Mouse (Mus musculus): ENCODE results near the gene Ddx19b. TPM values are rescaled to one million over a fixed set of nuclear protein-coding genes. Genes with fewer than 3 reads are reported as not detected.
"Not testable (repeated sequence)": the region's sequence is repeated elsewhere in the genome, so short reads cannot be mapped to it uniquely, and the experiment has no call there.

Ddx19b gene
- polyA plus RNA-seq, 1 experiment from 2014 or later, result 6.6 TPM

DNA sequence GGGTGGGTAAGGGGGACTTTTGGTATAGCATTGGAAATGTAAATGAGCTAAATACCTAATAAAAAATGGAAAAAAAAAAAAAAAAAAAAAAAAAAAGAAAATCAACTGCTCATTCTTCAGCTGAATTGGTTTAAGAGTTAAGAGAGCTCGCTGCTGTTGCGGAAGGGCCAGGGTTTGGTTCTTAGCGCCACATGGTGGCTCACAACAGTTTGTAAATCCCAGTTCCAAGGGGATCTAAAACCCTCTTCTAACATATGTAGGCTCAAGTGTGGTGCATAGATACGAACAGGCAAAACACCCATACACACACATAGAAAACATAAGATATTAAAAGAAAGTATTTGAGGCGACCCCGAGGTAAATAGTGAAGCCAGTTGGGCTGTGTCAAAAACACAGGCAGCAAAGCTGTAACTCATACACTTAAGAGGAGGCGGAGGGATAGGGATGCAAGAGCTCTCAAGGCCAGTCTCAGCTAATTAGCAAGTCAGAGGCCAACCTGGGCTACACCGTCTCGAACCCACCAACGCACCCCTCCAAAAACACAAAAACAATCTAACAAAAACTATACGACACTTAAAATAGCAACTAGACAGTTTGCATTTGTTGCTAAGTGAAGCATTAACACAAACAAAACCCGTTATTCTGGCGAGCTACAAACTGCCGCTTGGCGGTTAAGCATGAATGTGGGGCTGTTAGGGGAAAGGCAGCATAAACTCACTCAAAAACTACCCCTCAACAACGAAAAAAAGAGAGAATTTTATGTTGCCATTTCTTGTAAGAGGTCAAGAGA, 34.7 kb downstream of the Ddx19b start:
- H3K27me3 ChIP-seq, result no peaks in the 10 kb centered on the region
- peaks cover 4% of the 10 kb centered on the region for H3K4me1 ChIP-seq (replicated peaks)
- H3K27ac ChIP-seq, result peak overlapping the region; percentile 89
- WGBS, result 41% methylated on average over 16 of the region's 16 CpGs
- H3K4me2 ChIP-seq, result peak overlapping the region; percentile 79
- no peak for ATAC-seq (ENCODE audit: insufficient number of reproducible peaks, insufficient read depth, low FRiP score, low TSS enrichment, low read depth)
- peak overlapping the region; percentile 90 for H3K9ac ChIP-seq (replicated peaks)
- H3K36me3 ChIP-seq, result peaks cover 27% of the 10 kb centered on the region
- no peaks in the 10 kb centered on the region for H3K9me3 ChIP-seq
- H3K4me3 ChIP-seq (replicated peaks), result peak overlapping the region; percentile 85

- 87% methylated on average over 9 of the region's 9 CpGs for WGBS
- Histone ChIP-seq H3K9ac (replicated peaks) (no peak overlapping the region), H3K9me3 (no peaks in the 10 kb centered on the region), H3K4me1 (replicated peaks) (no peaks in the 10 kb centered on the region), H3K4me3 (replicated peaks) (no peak overlapping the region), H3K27me3 (no peaks in the 10 kb centered on the region), H3K4me2 (no peak overlapping the region), H3K27ac (no peak overlapping the region), H3K36me3 (peaks cover 91% of the 10 kb centered on the region)
- ATAC-seq (ENCODE audit: insufficient number of reproducible peaks, insufficient read depth, low FRiP score, low TSS enrichment, low read depth), result no peak
Observed at GRCm38 (mm10) chr8:110990017-110990416, 41.5 kb downstream of the Ddx19b start.

- Histone ChIP-seq H3K9me3 (no peaks in the 10 kb centered on the region), H3K4me2 (no peak overlapping the region), H3K27ac (no peak overlapping the region), H3K4me3 (replicated peaks) (no peak overlapping the region), H3K27me3 (no peaks in the 10 kb centered on the region), H3K4me1 (replicated peaks) (no peaks in the 10 kb centered on the region), H3K9ac (replicated peaks) (no peak overlapping the region), H3K36me3 (peaks cover 95% of the 10 kb centered on the region)
- ATAC-seq (ENCODE audit: insufficient number of reproducible peaks, insufficient read depth, low FRiP score, low TSS enrichment, low read depth), result no peak
- 85% methylated on average over 8 of the region's 8 CpGs for WGBS
Observed at GRCm38 (mm10) chr8:110987805-110988744, 43.5 kb downstream of the Ddx19b start.

GRCm38 (mm10) chr8:110981304-110981703, 50.2 kb downstream of the Ddx19b start:
- no peak overlapping the region for H3K27ac ChIP-seq
- no peaks in the 10 kb centered on the region for H3K4me1 ChIP-seq (replicated peaks)
- 87% methylated on average over 2 of the region's 2 CpGs for WGBS
- H3K9ac ChIP-seq (replicated peaks), result no peak overlapping the region
- no peaks in the 10 kb centered on the region for H3K27me3 ChIP-seq
- peaks cover 86% of the 10 kb centered on the region for H3K36me3 ChIP-seq
- ATAC-seq (ENCODE audit: insufficient number of reproducible peaks, insufficient read depth, low FRiP score, low TSS enrichment, low read depth), result no peak
- H3K4me3 ChIP-seq (replicated peaks), result no peak overlapping the region
- no peaks in the 10 kb centered on the region for H3K9me3 ChIP-seq
- H3K4me2 ChIP-seq, result no peak overlapping the region

DNA sequence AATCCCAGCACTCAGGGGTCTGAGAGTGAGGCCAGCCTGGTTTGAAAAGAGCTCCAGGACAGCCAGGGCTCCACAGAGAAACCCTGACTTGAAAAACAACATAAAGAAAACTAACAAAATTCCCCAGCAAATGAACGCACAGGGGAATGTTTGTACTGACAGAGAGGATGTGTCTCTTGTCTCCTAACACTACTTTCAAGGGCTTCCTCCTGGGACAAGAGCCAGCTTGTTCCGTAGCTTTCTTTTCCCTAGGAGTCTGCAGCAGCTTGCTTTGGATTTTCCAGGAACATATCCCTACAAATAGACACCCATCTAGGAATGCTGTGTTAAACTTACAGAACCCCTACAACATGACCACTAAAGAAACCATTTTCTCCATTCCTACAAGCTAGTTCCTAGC, 53.6 kb downstream of the Ddx19b start:
- H3K9me3 ChIP-seq; H3K27me3 ChIP-seq; H3K4me1 ChIP-seq (replicated peaks); H3K4me2 ChIP-seq; H3K9ac ChIP-seq (replicated peaks); H3K27ac ChIP-seq; ATAC-seq (ENCODE audit: insufficient number of reproducible peaks, insufficient read depth, low FRiP score, low TSS enrichment, low read depth); H3K4me3 ChIP-seq (replicated peaks): not testable (repeated sequence)
- H3K36me3 ChIP-seq, result peaks cover 81% of the 10 kb centered on the region
- 88% methylated on average over 2 of the region's 2 CpGs for WGBS

DNA sequence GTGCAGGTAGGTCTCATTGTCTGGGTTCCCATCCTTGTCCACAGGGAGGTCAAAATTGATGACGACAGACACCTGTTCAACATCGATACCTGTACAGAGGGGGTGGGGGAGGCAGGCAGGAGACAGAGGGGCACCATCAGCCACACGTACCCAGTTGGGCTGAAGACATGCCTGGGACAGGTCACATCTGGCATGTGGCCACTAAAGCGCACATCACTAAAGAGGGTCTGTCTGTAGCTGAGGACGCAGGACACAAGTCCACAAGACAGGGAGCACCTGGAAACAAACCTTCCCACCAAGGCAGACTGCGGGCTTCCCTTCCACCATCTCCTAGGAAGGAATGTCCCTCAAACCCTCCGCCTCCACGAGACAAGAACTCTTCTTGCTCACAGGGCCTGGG, 55.0 kb downstream of the Ddx19b start:
- H3K4me2 ChIP-seq; H3K27ac ChIP-seq; ATAC-seq (ENCODE audit: insufficient number of reproducible peaks, insufficient read depth, low FRiP score, low TSS enrichment, low read depth); H3K4me1 ChIP-seq (replicated peaks); H3K4me3 ChIP-seq (replicated peaks); H3K27me3 ChIP-seq; H3K9me3 ChIP-seq; H3K9ac ChIP-seq (replicated peaks): not testable (repeated sequence)
- peaks cover 73% of the 10 kb centered on the region for H3K36me3 ChIP-seq
- 94% methylated on average over 8 of the region's 8 CpGs for WGBS

- WGBS, result 7% methylated on average over 45 of the region's 45 CpGs
- peak; percentile 96 for ATAC-seq (ENCODE audit: insufficient number of reproducible peaks, insufficient read depth, low FRiP score, low TSS enrichment, low read depth)
- peak overlapping the region; percentile 74 for H3K4me2 ChIP-seq
- peak overlapping the region; percentile 50; the same call in 1 of the 2 replicates for H3K27ac ChIP-seq
- H3K4me3 ChIP-seq (replicated peaks), result peak overlapping the region; percentile 48
- H3K4me1 ChIP-seq (replicated peaks), result 0 out of 2 replicates have a peak, but pooled peaks cover 6% of the 10 kb centered on the region
- no peaks in the 10 kb centered on the region for H3K27me3 ChIP-seq
- H3K9ac ChIP-seq (replicated peaks), result peak overlapping the region; percentile 60
- H3K9me3 ChIP-seq, result no peaks in the 10 kb centered on the region
- H3K36me3 ChIP-seq, result peaks cover 70% of the 10 kb centered on the region
Observed at GRCm38 (mm10) chr8:110969910-110970770, 61.4 kb downstream of the Ddx19b start.

DNA sequence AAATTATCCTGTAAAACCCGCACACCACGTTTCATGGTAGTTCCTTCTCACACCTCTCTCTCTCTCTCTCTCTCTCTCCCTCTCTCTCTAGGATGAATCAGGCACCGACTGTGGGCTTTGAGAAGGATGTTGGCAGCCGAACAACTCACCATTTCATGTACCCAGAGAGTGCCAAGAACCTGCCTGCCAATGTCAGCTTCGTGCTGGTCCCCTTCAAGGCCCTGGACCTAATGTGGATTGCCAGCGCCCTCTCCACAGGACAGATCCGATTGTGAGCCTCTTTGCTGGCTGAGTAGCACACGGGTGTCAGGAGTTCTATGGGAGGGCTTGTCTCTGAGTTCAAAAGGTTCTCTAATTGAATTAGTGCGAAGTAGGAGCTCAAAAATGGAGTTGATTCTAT, 64.2 kb downstream of the Ddx19b start:
- no peaks in the 10 kb centered on the region for H3K27me3 ChIP-seq
- 83% methylated on average over 9 of the region's 9 CpGs for WGBS
- H3K36me3 ChIP-seq, result peaks cover 70% of the 10 kb centered on the region
- no peak overlapping the region for H3K27ac ChIP-seq
- 0 out of 2 replicates have a peak, but pooled peaks cover 6% of the 10 kb centered on the region for H3K4me1 ChIP-seq (replicated peaks)
- no peak for ATAC-seq (ENCODE audit: insufficient number of reproducible peaks, insufficient read depth, low FRiP score, low TSS enrichment, low read depth)
- H3K4me2 ChIP-seq, result no peak overlapping the region
- H3K9me3 ChIP-seq, result no peaks in the 10 kb centered on the region
- H3K9ac ChIP-seq (replicated peaks), result no peak overlapping the region
- H3K4me3 ChIP-seq (replicated peaks), result no peak overlapping the region

DNA sequence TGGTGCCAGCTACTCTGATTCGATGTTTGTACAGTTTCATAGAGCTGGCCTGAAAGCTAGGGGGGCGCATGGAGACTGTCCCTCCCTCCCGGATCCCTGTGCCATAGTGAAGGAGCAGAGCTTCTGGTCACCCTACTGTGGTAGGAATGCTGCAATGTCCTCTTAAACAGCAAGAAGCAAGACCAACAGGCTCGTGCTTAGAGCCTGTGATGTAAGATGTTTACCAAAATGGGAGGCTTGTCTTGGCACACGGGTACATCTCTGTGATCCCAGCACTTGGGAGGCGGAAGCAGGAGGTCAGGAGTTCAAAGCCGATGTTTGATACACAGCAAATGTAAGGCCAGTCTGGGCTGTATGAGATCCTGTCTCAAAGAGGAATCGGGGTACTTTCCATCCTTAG, 65.0 kb downstream of the Ddx19b start:
- Histone ChIP-seq H3K27me3 (no peaks in the 10 kb centered on the region), H3K27ac (no peak overlapping the region), H3K4me3 (replicated peaks) (no peak overlapping the region), H3K9me3 (no peaks in the 10 kb centered on the region), H3K9ac (replicated peaks) (no peak overlapping the region), H3K4me2 (no peak overlapping the region), H3K36me3 (peaks cover 78% of the 10 kb centered on the region), H3K4me1 (replicated peaks) (0 out of 2 replicates have a peak, but pooled peaks cover 6% of the 10 kb centered on the region)
- no peak for ATAC-seq (ENCODE audit: insufficient number of reproducible peaks, insufficient read depth, low FRiP score, low TSS enrichment, low read depth)
- WGBS, result 89% methylated on average over 8 of the region's 8 CpGs

DNA sequence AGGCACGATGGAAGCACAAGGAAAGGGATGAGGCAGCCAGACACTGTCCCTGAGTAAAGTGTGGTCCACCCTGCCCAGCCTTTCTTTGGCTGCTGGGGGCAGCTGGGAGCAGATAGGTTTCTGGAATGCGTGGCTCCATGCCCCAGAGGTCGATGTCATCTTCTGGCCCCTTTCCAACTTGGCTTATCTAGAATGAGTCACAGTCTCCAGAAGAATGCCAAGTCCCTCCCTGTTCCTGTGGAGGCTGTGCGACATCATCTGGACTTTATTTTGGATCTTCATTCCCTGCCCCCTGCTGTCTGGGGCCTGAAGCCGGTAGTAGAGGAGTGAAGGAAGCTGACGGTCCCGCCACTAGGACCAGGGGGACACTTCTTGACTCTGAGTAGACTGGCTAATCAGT, 66.0 kb downstream of the Ddx19b start:
- Histone ChIP-seq H3K27me3 (no peaks in the 10 kb centered on the region), H3K36me3 (peaks cover 73% of the 10 kb centered on the region), H3K9ac (replicated peaks) (no peak overlapping the region), H3K27ac (no peak overlapping the region), H3K9me3 (no peaks in the 10 kb centered on the region), H3K4me2 (no peak overlapping the region), H3K4me3 (replicated peaks) (no peak overlapping the region), H3K4me1 (replicated peaks) (0 out of 2 replicates have a peak, but pooled peaks cover 2% of the 10 kb centered on the region)
- 66% methylated on average over 7 of the region's 7 CpGs for WGBS
- ATAC-seq (ENCODE audit: insufficient number of reproducible peaks, insufficient read depth, low FRiP score, low TSS enrichment, low read depth), result no peak

Measured in limb, embryonic 12.5 days (tissue).